Mouse (Mus musculus) ovary, adult 2 months (tissue): ENCODE data around the gene Tbc1d13. TPM values are rescaled to one million over a fixed set of nuclear protein-coding genes. Genes with fewer than 3 reads are reported as not detected.

Experiments
- polyA plus RNA-seq: library from polyadenylated mRNA; depleted of rRNA; stranded (reverse); fragments of >200 nt; gene quantifications from 2 replicates; pipeline ENCODE4 v1.2.3, GENCODE M21; 2012; rRNA removed

The Tbc1d13 gene
- polyA plus RNA-seq = 70.8 and 76.2 TPM in 2 replicates

GRCm38 (mm10) chr2:30133613-30134377 lies at the start of gene Tbc1d13:
Gene Tbc1d13 (plus strand): TSS chr2:30133746.

GRCm38 (mm10) chr2:30093471-30094207 lies 39.9 kb upstream of the Tbc1d13 start, which contains the start of gene Zdhhc12:
Gene Zdhhc12 (minus strand): TSS chr2:30093648.

GRCm38 (mm10) chr2:30124472-30125274 lies 8.9 kb upstream of the Tbc1d13 start, which contains the start of gene Zer1:
Gene Zer1 (minus strand): TSS chr2:30124585.

GRCm38 (mm10) chr2:30171371-30171996 lies 37.9 kb downstream of the Tbc1d13 start, which contains the start of gene Endog:
Gene Endog (plus strand): TSS chr2:30171493.

GRCm38 (mm10) chr2:30177700-30178675 lies 44.4 kb downstream of the Tbc1d13 start, which contains the start of gene Spout1:
Gene Spout1 (minus strand): TSS chr2:30178459.

Other genes starting within 250 kb of the Tbc1d13 start
- gene Odf2, start 244.5 kb upstream of the Tbc1d13 start, polyA plus RNA-seq = 37.0 and 37.3 TPM in 2 replicates
- gene Gle1, start 198.3 kb upstream of the Tbc1d13 start, polyA plus RNA-seq = 16.1 and 26.0 TPM in 2 replicates
- gene Sptan1, start 168.2 kb upstream of the Tbc1d13 start, polyA plus RNA-seq = 256 and 300 TPM in 2 replicates
- 82.6 and 84.6 TPM in 2 replicates for gene Wdr34, start 84.9 kb upstream of the Tbc1d13 start, polyA plus RNA-seq
- gene Set, start 76.4 kb upstream of the Tbc1d13 start, polyA plus RNA-seq = 94.7 and 122 TPM in 2 replicates
- 12.3 and 17.6 TPM in 2 replicates for gene Pkn3, start 56.1 kb upstream of the Tbc1d13 start, polyA plus RNA-seq
- gene Zdhhc12, start 40.1 kb upstream of the Tbc1d13 start, polyA plus RNA-seq = 122 and 132 TPM in 2 replicates
- 93.9 and 97.8 TPM in 2 replicates for gene Zer1, start 9.2 kb upstream of the Tbc1d13 start, polyA plus RNA-seq
- gene Endog, start 37.7 kb downstream of the Tbc1d13 start, polyA plus RNA-seq = 153 and 202 TPM in 2 replicates
- gene Spout1, start 44.7 kb downstream of the Tbc1d13 start, polyA plus RNA-seq = 40.3 and 45.0 TPM in 2 replicates
- 22.8 and 27.1 TPM in 2 replicates for gene Kyat1, start 72.1 kb downstream of the Tbc1d13 start, polyA plus RNA-seq
- gene Lrrc8a, start 104.0 kb downstream of the Tbc1d13 start, polyA plus RNA-seq = 37.6 and 50.6 TPM in 2 replicates
- gene Gm28035, start 106.8 kb downstream of the Tbc1d13 start, polyA plus RNA-seq = 24.7 and 26.6 TPM in 2 replicates
- 14.2 and 19.9 TPM in 2 replicates for gene Phyhd1, start 132.5 kb downstream of the Tbc1d13 start, polyA plus RNA-seq
- gene Gm28038, start 147.3 kb downstream of the Tbc1d13 start, polyA plus RNA-seq = not detected in 2 replicates
- gene Dolk, start 152.6 kb downstream of the Tbc1d13 start, polyA plus RNA-seq = 34.5 and 37.5 TPM in 2 replicates
- gene Nup188, start 152.7 kb downstream of the Tbc1d13 start, polyA plus RNA-seq = 61.6 and 69.2 TPM in 2 replicates
- gene Sh3glb2, start 225.6 kb downstream of the Tbc1d13 start, polyA plus RNA-seq = 247 and 249 TPM in 2 replicates
- 44.2 and 46.2 TPM in 2 replicates for gene Miga2, start 230.5 kb downstream of the Tbc1d13 start, polyA plus RNA-seq